Mouse (Mus musculus) erythroblast, adult 5-6 weeks (primary cell): ENCODE data around the gene Gabpb1. TPM values are rescaled to one million over a fixed set of nuclear protein-coding genes. Genes with fewer than 3 reads are reported as not detected.

Experiments
- ATAC-seq: replicated peaks from 2 replicates; pipeline ENCODE4 v1.8.0; 2016; ENCODE audit warnings: moderate number of reproducible peaks, mild to moderate bottlenecking, moderate TSS enrichment, inconsistent platforms; ENCODE audit not compliant: poor library complexity, low FRiP score, severe bottlenecking
- total RNA-seq, 2 experiments: library from RNA; stranded (forward) in 1 of 2; stranded (reverse) in 1 of 2; fragments of 150-400 nt in 1 of 2; fragments of 200-764, 138-1000 nt in 1 of 2; gene quantifications; 2 replicates each; pipeline versions ENCODE4 v1.2.3 to v1.2.4; 2015 to 2017; ENCODE audit warnings: low replicate concordance in 2 of 2

Gabpb1 gene
- total RNA-seq, 2 experiments from 2014 or later = 9.0 to 10.9 TPM

GRCm38 (mm10) chr2:126597279-126598241 lies 78.6 kb downstream of the Gabpb1 start:
- no peak for ATAC-seq

- no peak for ATAC-seq
Measured at GRCm38 (mm10) chr2:126596347-126597072, 79.6 kb downstream of the Gabpb1 start.

GRCm38 (mm10) chr2:126593831-126594610 lies 82.1 kb downstream of the Gabpb1 start:
- ATAC-seq = 0 out of 2 replicates have a peak, but pooled peaks have one; percentile 61

- no peak for ATAC-seq
Measured at GRCm38 (mm10) chr2:126591304-126591703, 84.8 kb downstream of the Gabpb1 start.

- no peak for ATAC-seq
Measured at GRCm38 (mm10) chr2:126587468-126587867, 88.7 kb downstream of the Gabpb1 start.

- no peak for ATAC-seq
Measured at GRCm38 (mm10) chr2:126584621-126585369, 91.3 kb downstream of the Gabpb1 start.

GRCm38 (mm10) chr2:126583960-126584359 lies 92.2 kb downstream of the Gabpb1 start:
- ATAC-seq = no peak

- ATAC-seq = no peak
Measured at GRCm38 (mm10) chr2:126579282-126579681, 96.9 kb downstream of the Gabpb1 start.

Other genes with a start within 250 kb of the Gabpb1 start
- gene Atp8b4, start 175.7 kb downstream of the Gabpb1 start, total RNA-seq (2015; ENCODE audit: low replicate concordance) = 46.8 and 55.1 TPM in 2 replicates
- 33.0 and 44.0 TPM in 2 replicates for gene Atp8b4, start 175.7 kb downstream of the Gabpb1 start, total RNA-seq (2017; ENCODE audit: low replicate concordance)
- gene Slc27a2, start 123.9 kb downstream of the Gabpb1 start, total RNA-seq (2015; ENCODE audit: low replicate concordance) = not detected in 2 replicates
- not detected in 2 replicates for gene Slc27a2, start 123.9 kb downstream of the Gabpb1 start, total RNA-seq (2017; ENCODE audit: low replicate concordance)
- gene Hdc, start 57.0 kb downstream of the Gabpb1 start, total RNA-seq (2015; ENCODE audit: low replicate concordance) = 14.8 and 34.1 TPM in 2 replicates
- 22.3 and 24.3 TPM in 2 replicates for gene Hdc, start 57.0 kb downstream of the Gabpb1 start, total RNA-seq (2017; ENCODE audit: low replicate concordance)
- gene Usp8, start 31.0 kb upstream of the Gabpb1 start, total RNA-seq (2015; ENCODE audit: low replicate concordance) = 12.7 and 18.2 TPM in 2 replicates
- 19.2 and 26.2 TPM in 2 replicates for gene Usp8, start 31.0 kb upstream of the Gabpb1 start, total RNA-seq (2017; ENCODE audit: low replicate concordance)
- 0.77 TPM in 1 of 2 replicates, not detected in the other for gene Usp50, start 107.1 kb upstream of the Gabpb1 start, total RNA-seq (2015; ENCODE audit: low replicate concordance)
- gene Usp50, start 107.1 kb upstream of the Gabpb1 start, total RNA-seq (2017; ENCODE audit: low replicate concordance) = 0.42 TPM in 1 of 2 replicates, not detected in the other
- 22.2 and 51.7 TPM in 2 replicates for gene Trpm7, start 199.9 kb upstream of the Gabpb1 start, total RNA-seq (2015; ENCODE audit: low replicate concordance)
- 22.9 and 24.1 TPM in 2 replicates for gene Trpm7, start 199.9 kb upstream of the Gabpb1 start, total RNA-seq (2017; ENCODE audit: low replicate concordance)